Mouse (Mus musculus) olfactory bulb, adult 2 months (tissue): Measurements from ENCODE around the gene Mapk8ip1. TPM values are rescaled to one million over a fixed set of nuclear protein-coding genes. Genes with fewer than 3 reads are reported as not detected.
"Not testable (repeated sequence)": the region's sequence is repeated elsewhere in the genome, so short reads cannot be mapped to it uniquely, and the experiment has no call there.

Experiments
- H3K27ac ChIP-seq: fragments of 200-500 bp; 2 replicates; pipeline ENCODE4 v1.5.1; 2012; ENCODE audit warnings: low read depth, low read length; ENCODE audit not compliant: insufficient read depth
- H3K4me1 ChIP-seq: fragments of 200-500 bp; 2 replicates; pipeline ENCODE4 v1.6.1; 2012; ENCODE audit warnings: low read length; ENCODE audit not compliant: control insufficient read depth, insufficient read depth
- H3K4me3 ChIP-seq: fragments of 200-500 bp; 2 replicates; pipeline ENCODE4 v1.5.1; 2012; ENCODE audit warnings: mild to moderate bottlenecking, low read depth, low read length, moderate library complexity; ENCODE audit not compliant: insufficient read depth
- CTCF ChIP-seq: fragments of 200-500 bp; IDR thresholded peaks from 2 replicates; pipeline ENCODE4 v1.5.1; 2012; ENCODE audit warnings: low read depth, mild to moderate bottlenecking, low read length, moderate library complexity; ENCODE audit not compliant: insufficient read depth
- POLR2A ChIP-seq: fragments of 200-500 bp; IDR thresholded peaks from 2 replicates; pipeline ENCODE4 v1.6.1; 2012; ENCODE audit warnings: mild to moderate bottlenecking, low read depth, low read length, moderate library complexity; ENCODE audit not compliant: insufficient read depth
- WGBS: fragments of 180-500 bp; shearing (Covaris S2); methylation state at CpG from one replicate; pipeline ENCODE4 v1.1.7; 2018; 5-methylcytosine and 5-hydroxymethylcytosine counted together
- polyA plus RNA-seq: library from polyadenylated mRNA; stranded (reverse); fragments of >200 nt; gene quantifications from 2 replicates; pipeline ENCODE4 v1.2.4, GENCODE M21; 2012; ENCODE audit warnings: low replicate concordance; ENCODE audit not compliant: missing spikeins, insufficient read depth, insufficient read length

The Mapk8ip1 gene
- polyA plus RNA-seq, 1 experiment: not detected

- no peak for TF ChIP-seq CTCF
- TF ChIP-seq POLR2A: no peak
- WGBS: 87% methylated on average over 7 of the region's 7 CpGs
- no peak overlapping the region for H3K27ac ChIP-seq
- peaks cover 35% of the 10 kb centered on the region for H3K4me1 ChIP-seq
- no peak overlapping the region for H3K4me3 ChIP-seq
Observed at GRCm38 (mm10) chr2:92421723-92422387, 20.8 kb upstream of the Mapk8ip1 start.

- Histone ChIP-seq H3K27ac (no peak overlapping the region), H3K4me1 (0 out of 2 replicates have a peak, but pooled peaks cover 3% of the 10 kb centered on the region), H3K4me3 (no peak overlapping the region)
- WGBS: 84% methylated on average over 10 of the region's 10 CpGs
- TF ChIP-seq CTCF (no peak), POLR2A (no peak)
Observed at GRCm38 (mm10) chr2:92411705-92412104, 10.6 kb upstream of the Mapk8ip1 start.

- 80% methylated on average over 18 of the region's 18 CpGs for WGBS
- Histone ChIP-seq H3K27ac (no peak overlapping the region), H3K4me3 (no peak overlapping the region), H3K4me1 (peaks cover 7% of the 10 kb centered on the region; the same call in 1 of the 2 replicates)
- TF ChIP-seq POLR2A (no peak), CTCF (no peak)
Observed at GRCm38 (mm10) chr2:92408309-92409045, 7.4 kb upstream of the Mapk8ip1 start.

- no peak overlapping the region for H3K4me3 ChIP-seq
- TF ChIP-seq POLR2A: no peak
- TF ChIP-seq CTCF: no peak
- H3K27ac ChIP-seq: no peak overlapping the region
- H3K4me1 ChIP-seq: peaks cover 12% of the 10 kb centered on the region
- 82% methylated on average over 7 of the region's 7 CpGs for WGBS
Observed at GRCm38 (mm10) chr2:92405687-92406086, 4.6 kb upstream of the Mapk8ip1 start.

DNA sequence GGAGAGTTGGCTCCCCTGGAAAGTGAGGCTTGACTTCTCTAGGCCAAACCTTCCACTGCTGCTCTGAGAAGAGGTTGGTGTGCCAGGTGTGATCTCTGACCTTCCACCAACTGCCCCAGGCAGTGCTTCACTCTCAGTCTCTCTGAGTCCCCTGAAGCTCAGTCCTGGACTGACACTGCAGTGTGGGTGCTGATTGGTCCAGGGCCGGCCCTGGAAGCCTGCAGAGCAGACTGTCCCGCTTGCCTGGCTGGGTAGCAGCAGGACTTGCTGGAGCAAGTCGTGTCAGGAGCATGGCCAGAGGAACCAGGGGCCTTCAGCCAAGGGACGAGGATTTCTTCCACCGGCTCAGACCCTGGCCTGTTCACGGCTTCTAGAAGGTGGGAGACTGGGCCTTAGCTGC lies 3.7 kb upstream of the Mapk8ip1 start:
- H3K4me3 ChIP-seq: no peak overlapping the region
- 78% methylated on average over 6 of the region's 6 CpGs for WGBS
- TF ChIP-seq POLR2A (no peak), CTCF (no peak)
- H3K27ac ChIP-seq: no peak overlapping the region
- peaks cover 19% of the 10 kb centered on the region for H3K4me1 ChIP-seq

GRCm38 (mm10) chr2:92403776-92404319 lies 2.8 kb upstream of the Mapk8ip1 start:
- no peak overlapping the region for H3K4me3 ChIP-seq
- WGBS: 95% methylated on average over 5 of the region's 5 CpGs
- peaks cover 27% of the 10 kb centered on the region for H3K4me1 ChIP-seq
- peak overlapping the region; percentile 8; the same call in 1 of the 2 replicates for H3K27ac ChIP-seq
- TF ChIP-seq CTCF: no peak
- no peak for TF ChIP-seq POLR2A

- WGBS: 50% methylated on average over 4 of the region's 4 CpGs
- Histone ChIP-seq H3K4me3 (no peak overlapping the region), H3K4me1 (peaks cover 25% of the 10 kb centered on the region)
Observed at GRCm38 (mm10) chr2:92402591-92403326, 1.7 kb upstream of the Mapk8ip1 start.

DNA sequence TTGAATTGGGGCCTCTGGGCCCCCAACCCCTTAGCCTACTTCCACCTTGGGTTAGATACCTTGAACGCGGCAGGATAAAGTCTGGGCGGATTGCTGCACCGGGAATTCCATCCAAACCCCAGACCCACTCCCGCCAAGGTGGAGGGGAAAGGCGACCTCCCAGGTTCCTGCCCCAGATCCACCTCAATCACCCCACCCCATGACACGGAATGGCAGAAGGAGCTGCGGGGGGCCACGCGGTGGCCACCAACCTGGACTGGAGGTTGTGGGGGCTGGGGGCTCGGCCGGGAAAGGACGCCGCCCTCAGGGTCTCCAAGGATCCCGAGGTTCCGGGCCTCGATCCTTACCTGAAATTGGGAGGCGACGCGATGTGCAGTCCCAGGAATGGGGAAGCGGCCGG lies 381 bp downstream of the Mapk8ip1 start:
- Histone ChIP-seq H3K4me1 (peaks cover 36% of the 10 kb centered on the region), H3K4me3 (peak overlapping the region; percentile 90), H3K27ac (peak overlapping the region; percentile 55)
- WGBS: 1% methylated on average over 22 of the region's 22 CpGs
- TF ChIP-seq POLR2A (no peak), CTCF (no peak)

More at GRCm38 (mm10) chr2:92402591-92403326, 1.7 kb upstream of the Mapk8ip1 start:
- peak overlapping the region; percentile 8; the same call in 1 of the 2 replicates for H3K27ac ChIP-seq
- TF ChIP-seq CTCF (no peak), POLR2A (no peak)

DNA sequence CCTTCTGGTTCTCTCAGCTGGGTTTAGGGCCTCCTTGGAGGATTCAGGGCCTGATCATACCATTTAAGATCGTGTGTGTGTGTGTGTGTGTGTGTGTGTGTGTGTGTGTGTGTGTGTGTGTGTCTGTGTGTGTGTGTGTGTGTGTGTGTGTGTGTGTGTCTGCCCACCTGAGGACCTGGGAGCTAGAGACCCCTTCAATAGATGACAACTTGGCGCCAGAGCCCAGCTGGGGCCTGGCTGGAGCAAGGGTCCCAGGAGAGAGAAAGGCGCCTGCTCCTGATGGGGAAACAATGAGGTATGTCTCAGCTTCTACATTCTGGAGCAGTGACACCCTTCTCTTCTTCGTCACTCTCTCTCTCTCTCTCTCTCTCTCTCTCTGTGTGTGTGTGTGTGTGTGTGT lies 1.2 kb downstream of the Mapk8ip1 start:
- WGBS: 54% methylated on average over 4 of the region's 4 CpGs
- H3K4me3 ChIP-seq: peak overlapping the region; percentile 90
- not testable (repeated sequence) for H3K27ac ChIP-seq
- H3K4me1 ChIP-seq: peaks cover 36% of the 10 kb centered on the region
